Mouse (Mus musculus) layer of hippocampus, adult 9-11 months (tissue): ENCODE results near the gene Gm44596.

ENCODE experiments used
- DNase-seq: peaks from one replicate; pipeline ENCODE4 v3.0.0; 2022

Gene Gm44596

DNA sequence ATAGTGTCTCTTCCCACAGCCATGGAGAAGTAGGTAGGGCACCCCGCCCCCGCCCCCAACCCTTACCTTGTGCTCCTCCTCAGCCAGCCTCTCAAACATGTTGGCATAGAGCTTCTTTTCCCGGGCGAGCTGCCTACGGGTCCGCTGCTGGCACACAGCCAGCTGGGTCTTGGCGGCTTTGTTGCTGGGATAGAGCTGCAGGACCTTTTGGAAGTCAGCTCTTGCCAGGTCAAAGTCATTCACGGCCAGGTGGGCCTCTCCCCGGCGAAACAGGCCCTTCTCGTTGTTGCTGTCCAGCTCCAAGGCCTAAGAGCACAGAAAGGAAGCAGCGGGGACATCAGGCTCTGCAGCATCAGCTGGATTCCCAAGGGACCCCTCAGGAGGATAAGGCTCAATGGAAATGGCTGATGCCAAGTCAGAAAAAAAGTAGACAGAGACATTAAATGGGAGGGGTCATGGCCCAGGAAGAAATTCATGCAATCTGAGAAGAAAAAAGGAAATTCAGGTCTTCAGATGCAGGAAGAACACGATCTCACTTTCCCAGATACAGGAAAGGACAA lies 57.1 kb downstream of the Gm44596 start:
- DNase-seq, result no peak

DNA sequence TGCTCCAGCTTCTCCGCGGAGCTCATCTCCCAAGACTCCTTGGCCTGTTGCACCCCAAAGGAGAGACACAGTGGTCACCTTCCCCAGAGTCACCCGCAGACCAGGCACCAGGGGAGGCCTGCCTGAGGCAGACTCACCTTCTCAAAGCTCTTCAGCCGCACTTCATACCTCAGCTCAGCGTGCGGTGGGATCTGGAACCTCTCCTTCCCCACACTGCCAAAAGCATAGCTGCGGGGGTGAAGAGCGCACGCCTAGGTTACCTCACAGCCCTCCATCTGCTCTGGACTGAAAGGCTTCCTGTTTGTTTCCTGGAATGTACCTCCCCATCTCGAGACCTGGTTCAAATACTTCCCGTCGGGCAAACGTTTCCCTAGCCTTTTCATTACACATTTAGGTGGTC lies 58.3 kb downstream of the Gm44596 start:
- no peak for DNase-seq

DNA sequence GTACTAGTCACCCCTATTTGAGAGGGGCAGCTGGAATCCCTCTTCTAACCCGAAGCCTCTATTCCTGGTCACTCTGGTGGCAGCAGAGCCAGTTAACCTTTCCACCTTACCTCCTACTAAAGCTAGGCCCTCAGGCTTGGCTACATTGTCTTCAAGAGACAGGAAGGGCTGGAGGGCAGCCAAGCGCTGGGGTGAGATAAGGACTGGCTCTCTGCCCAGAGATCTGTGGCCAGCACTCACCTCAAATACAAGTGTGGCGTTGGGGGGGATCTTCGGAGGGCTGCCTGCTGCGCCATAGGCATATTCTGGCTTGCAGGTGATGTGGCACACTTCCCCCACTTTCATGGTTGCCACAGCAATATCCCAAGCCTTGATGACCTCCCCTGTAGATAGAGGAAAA lies 60.2 kb downstream of the Gm44596 start:
- no peak for DNase-seq

DNA sequence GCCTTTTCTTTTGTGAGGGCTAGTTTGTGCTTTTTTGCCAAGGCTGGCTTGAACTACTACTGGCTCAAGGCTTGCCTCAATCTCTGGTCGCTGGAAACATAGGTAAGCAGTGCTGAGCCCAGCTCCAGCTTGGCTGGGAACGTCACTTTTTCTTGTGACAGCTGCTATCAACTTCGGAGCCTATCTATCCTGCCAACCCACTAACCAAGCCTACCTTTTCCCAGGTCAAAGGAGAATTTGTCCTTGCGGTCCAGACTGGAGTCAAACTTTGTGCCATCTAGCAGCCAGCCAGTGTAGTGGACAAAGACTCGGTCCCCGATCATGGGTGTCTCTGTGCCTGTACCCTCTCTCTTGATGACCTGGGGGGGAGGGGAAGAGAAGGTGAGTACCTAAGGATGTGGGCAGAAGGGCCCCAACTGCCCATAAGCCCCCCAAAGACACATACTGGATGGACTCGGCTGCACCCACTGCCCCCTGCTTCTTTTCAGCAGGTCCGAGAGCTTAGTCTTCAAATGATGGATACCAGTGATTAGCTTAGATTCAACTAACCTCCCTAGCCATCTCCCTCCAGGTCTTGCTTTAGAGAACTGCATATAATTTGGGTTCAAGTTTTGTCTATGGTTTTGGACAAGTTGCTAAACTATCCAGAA lies 61.2 kb downstream of the Gm44596 start:
- DNase-seq, result no peak

DNA sequence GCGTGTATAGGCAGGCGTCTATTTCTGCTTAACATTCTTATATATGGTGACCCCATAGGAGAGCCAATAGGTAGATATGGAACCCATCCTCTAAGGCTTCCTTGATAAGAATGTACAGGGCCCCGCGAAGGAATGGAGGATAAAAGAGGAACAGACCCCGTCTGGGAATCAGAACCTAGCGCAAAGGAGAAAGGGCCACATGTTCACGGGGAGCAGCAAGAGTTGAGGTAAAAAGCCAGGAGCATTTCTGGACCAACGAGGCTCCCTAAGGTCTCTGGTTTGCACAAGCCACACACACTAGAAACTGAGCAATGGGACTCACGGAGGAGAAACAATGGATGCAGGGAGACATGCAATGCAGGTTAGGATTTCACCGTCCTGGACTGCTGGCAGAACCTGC lies 62.0 kb downstream of the Gm44596 start:
- DNase-seq, result no peak

DNA sequence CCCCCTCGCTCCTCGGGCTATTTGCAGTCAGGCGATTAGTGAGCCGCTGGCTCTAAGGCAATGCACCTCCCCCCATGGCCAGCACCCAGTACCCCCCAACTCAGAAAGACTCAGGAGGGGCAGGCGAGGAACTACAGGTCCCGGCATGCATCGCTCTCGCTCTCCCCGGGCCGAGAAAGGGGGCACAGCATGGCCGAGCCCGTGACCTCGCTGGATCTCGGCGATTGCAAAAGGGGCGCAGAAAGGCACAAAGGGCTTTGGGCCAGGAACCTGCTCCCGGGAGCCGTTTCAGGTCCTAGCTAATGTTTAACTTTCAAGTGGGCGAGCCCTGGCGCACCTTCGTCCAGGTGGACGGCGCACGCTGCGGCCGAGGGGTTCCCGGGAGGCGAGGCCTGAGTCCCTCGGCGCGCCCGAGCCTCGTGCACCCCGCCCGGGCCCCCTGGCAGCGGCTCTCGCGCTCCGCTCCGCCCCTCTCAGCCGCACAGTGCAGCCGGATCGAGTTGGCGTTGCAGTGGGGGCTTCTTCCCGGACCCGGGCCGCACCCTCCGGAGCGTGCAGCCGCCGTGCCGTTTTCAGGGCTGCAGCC lies 62.5 kb downstream of the Gm44596 start:
- DNase-seq, result no peak

DNA sequence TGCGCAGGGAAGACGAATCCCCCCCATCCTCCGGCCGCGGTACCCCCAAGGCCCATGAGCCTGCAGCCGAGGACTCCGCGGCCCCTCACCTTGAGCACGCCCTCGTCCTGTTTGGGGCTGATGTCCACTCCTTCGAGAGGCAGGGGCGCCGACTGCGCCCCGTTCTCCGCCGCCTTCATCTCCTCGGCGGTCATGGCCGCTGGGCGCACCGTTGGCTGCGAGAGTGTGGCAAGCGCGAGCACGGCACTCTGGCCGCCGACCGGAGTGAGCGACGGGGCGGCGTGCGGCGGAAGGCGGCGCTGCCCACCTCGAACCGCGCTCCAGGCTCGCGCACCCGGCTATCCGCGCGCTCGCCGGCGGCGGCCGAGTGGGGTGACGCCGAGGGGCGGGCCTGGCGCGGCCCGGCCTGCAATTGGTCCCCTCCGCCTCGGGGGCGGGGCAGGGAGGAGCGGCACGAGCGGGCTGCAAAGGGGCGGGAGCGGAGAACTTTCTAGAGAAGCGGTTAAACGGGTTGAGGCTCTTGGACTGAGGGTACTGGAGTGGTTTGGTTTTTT lies 63.1 kb downstream of the Gm44596 start, which contains the start of gene Fkbp4:
Fkbp4 (minus strand) TSS at position 361 of the 554 bp plus-strand sequence.
- peak; percentile 93 for DNase-seq

DNA sequence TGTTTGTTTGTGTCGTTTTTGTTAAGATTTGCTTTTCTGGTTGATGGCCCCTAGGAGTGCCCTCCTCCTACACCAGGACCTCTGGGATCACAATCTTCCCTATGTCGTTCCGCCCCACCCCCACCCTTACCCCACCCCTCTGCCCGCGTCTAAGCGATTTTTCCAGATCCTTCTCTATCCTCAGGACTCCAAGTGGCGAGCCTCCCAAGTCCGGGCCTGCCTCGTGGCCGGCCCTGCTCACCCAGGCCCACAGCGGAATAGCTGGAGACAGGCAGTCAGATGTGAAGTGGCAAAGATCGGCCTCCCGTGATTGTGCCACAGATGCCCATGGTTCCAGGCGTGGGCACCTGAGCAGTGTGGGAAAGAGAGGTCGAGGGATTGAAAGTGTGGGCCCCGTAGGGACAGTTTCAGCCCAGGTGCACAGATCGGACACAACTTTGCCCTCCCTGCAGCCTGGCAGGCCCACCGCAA lies 63.6 kb downstream of the Gm44596 start:
- no peak for DNase-seq

DNA sequence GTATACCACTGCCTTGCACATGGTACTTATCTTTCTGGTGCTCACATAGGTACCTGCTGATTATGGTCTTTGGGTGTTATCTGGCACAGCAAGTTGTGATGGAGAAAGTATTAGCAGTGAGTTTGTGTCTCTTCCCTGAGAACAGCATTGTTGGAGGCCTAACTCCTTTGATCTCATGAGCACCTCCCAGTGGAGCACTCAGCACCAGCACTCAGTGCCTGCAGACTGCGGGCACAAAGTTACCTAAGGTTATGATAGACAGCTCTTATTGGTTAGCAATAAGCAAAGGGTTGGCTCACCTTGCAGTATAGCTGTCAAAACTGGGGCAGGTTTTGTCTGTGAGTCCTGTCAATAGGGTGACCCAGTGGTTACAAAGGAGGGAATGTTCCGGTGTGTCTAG lies 64.9 kb downstream of the Gm44596 start:
- no peak for DNase-seq

DNA sequence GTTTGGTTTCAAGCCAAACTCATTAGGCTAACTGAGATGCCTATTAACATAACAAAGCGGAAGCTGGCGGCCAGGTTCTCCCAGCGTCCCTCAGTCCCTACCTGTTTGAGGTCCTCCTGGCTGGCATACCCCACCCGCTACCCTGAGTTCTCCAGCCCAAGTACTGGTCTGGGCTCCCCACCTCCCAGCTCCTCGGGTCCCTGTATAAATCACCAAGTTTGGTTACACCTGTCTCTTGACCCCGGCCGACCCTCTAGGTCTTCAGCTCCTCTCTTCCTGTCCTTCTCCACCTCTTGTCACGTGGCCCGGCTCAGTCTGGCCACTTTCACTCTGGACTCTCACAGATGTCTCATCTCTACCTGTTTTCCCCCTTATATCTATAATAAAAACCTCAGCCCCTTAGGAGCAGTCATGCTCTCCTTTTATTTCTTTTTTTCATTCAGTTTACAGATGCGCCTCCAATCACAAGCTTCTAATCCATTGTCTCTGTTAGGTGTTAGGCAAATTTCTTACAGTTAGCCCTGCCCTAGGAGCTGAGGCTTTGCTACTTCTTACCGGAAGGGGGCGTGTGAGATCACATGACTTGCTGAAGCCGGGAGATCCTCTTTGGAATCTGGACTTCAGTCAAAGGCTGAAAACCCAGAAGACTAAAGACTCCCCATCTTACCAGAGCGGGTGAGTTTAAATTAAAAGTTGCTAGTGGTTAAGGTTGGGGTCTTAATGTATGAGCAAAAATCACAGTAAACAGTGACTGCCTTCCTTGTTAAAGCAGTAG lies 70.6 kb downstream of the Gm44596 start:
- DNase-seq, result no peak

DNA sequence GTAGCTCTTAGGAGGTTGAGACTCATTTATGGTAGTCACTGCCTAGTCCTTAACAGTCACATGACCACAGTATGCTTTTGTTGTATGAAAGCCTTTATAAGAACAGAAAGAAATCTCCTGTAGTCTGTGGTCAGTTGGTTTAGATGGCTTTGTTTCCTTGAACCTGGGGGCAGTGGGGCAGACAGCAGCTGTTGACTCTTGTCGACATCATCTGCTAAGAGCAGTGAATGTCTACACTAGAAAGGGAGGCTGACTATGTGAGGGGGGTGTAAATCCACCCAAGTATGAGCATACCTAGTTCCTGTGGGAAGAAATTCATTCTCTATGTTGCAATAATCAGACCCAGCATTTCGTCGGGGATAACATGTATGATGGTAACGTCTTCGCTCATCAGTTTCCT lies 71.8 kb downstream of the Gm44596 start:
- no peak for DNase-seq

DNA sequence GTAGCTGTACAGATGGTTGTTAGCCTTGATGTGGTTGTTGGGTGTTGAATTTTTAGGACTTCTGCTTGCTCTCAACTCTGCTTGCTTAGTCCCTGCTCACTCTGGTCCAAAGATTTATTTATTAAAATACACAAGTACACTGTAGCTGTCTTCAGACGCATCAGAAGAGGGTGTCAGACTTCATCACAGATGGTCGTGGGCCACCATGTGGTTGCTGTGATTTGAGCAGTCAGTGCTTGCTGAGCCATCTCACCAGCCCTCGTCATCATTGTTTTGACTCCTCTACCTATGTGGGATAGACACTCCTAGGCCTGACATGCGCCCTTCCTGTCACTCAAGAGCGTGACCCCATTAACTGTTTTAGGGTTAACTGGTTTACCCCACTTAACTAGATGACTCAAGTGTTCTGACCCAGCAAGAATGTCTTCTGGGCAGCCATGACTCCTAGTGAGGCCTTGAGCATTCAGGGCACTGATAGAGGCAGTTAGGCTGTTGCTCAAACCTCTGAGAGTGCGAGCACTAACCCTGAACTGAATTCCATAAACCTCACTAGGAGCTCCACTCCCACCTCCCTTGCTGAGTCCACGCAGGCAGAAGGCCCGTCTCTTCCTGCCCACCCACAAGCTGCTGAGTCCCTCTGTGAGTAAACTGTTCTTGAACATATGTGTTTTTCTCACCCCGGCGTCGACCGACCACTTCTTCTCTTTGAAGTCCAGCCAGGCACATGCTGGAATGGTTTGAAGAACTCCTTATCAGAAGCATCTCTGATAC lies 80.7 kb downstream of the Gm44596 start:
- peak; percentile 70 for DNase-seq
